Mouse (Mus musculus) kidney, embryonic 16.5 days (tissue): ENCODE data around the gene 1600012H06Rik. TPM values are rescaled to one million over a fixed set of nuclear protein-coding genes. Genes with fewer than 3 reads are reported as not detected.
"Not testable (repeated sequence)": the region's sequence is repeated elsewhere in the genome, so short reads cannot be mapped to it uniquely, and the experiment has no call there.

Source experiments
- ATAC-seq: fragments of 200-750 bp; cut with Nextera tagmentation; 2 replicates; pipeline ENCODE4 v1.8.0; 2017; ENCODE audit warnings: moderate TSS enrichment; ENCODE audit not compliant: low FRiP score, low TSS enrichment
- H3K27ac ChIP-seq: fragments of 300-500 bp; sonication (generic); 2 replicates; pipeline ENCODE4 v1.5.1; 2014; ENCODE audit warnings: low read length
- H3K27me3 ChIP-seq: fragments of 300-500 bp; sonication (generic); 2 replicates; pipeline ENCODE4 v1.6.1; 2014; ENCODE audit warnings: low read length, control low read depth, mixed read lengths; ENCODE audit not compliant: insufficient read depth
- H3K36me3 ChIP-seq: fragments of 300-500 bp; sonication (generic); 2 replicates; pipeline ENCODE4 v1.6.1; 2014; ENCODE audit warnings: low read length, control low read depth, mixed read lengths; ENCODE audit not compliant: insufficient read depth
- H3K4me1 ChIP-seq: fragments of 300-500 bp; sonication (generic); 2 replicates; pipeline ENCODE4 v1.6.1; 2014; ENCODE audit warnings: low read length, control low read depth, mixed read lengths; ENCODE audit not compliant: insufficient read depth
- H3K4me2 ChIP-seq: fragments of 300-500 bp; sonication (generic); replicated peaks from 2 replicates; pipeline ENCODE4 v1.6.1; 2014; ENCODE audit warnings: low read depth, low read length
- H3K4me3 ChIP-seq: fragments of 300-500 bp; sonication (generic); 2 replicates; pipeline ENCODE4 v1.5.1; 2014; ENCODE audit warnings: mild to moderate bottlenecking, low read length
- H3K9ac ChIP-seq: fragments of 300-500 bp; sonication (generic); replicated peaks from 2 replicates; pipeline ENCODE4 v1.6.1; 2014; ENCODE audit warnings: low read length
- H3K9me3 ChIP-seq: fragments of 300-500 bp; sonication (generic); 2 replicates; pipeline ENCODE4 v1.6.1; 2016; ENCODE audit warnings: low read length, control low read depth
- WGBS: fragments of 180-500 bp; shearing (Covaris S2); extraction: QIAGEN DNeasy Blood & Tissue Kit; methylation state at CpG from one replicate; pipeline ENCODE4 v1.1.7; 2014; 5-methylcytosine and 5-hydroxymethylcytosine counted together
- polyA plus RNA-seq: library from polyadenylated mRNA; unstranded; fragments of >200 nt; fragmentation: Nextera tagmentation; extraction: Ambion mirVana; gene quantifications from 2 replicates; pipeline ENCODE4 v1.2.1, GENCODE M21; 2015

1600012H06Rik gene
- polyA plus RNA-seq, 1 experiment from 2014 or later: 36.7 TPM

DNA sequence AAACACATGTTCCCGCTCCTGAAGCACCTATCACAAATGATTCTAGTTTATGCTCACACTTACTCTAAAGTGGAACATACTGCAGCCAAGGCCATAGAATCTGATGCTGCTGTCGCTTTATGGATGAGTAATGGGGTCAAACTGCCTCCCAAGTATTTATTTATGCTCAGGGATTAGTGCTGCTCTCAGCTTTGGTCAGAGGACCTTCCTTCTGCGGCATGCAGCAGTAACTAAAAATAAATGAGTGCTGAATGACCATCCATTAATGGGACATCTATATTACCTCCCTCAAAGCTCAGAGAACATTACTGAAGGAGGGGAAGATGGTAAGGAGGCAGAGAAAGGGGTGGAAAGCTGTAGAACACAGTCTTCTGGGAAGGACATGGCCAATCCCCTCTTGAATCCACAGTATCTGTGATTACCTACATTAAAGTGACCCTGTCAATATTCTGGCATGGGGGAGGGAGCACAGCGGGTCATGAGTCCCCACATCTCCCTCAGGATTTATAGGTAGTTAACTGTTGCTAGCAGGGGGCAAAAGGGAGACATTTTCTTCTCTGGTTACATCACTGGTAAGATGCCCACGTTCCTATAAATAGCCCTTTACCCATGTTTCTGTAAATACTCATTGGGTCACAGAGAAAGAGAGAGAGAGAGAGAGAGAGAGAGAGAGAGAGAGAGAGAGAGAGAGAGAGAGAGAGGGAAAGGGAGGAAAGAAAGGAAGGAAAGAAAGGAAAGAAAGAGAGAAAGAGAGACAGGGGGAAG, 7.0 kb upstream of the 1600012H06Rik start:
- Histone ChIP-seq H3K4me2 (no peak overlapping the region), H3K4me3 (no peak overlapping the region), H3K36me3 (no peaks in the 10 kb centered on the region), H3K9me3 (no peaks in the 10 kb centered on the region), H3K27ac (no peak overlapping the region), H3K27me3 (no peaks in the 10 kb centered on the region), H3K9ac (no peak overlapping the region), H3K4me1 (no peaks in the 10 kb centered on the region)
- ATAC-seq: no peak
- WGBS: 59% methylated on average over 5 of the region's 5 CpGs

DNA sequence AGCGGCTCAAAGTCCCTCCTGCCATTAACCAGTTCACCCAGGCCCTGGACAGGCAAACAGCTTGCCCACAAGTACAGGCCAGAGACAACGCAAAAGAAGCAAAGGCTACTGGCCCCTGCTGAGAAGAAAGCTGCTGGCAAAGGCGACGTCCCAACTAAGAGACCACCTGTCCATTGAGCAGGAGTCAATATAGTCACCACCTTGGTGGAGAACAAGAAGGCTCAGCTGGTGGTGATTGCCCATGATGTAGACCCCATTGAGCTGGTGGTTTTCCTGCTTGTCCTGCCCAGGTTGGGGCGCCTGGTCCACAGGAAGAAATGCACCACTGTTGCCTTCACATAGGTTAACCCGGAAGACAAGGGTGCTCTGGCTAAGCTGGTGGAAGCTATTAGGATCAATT, 803 bp upstream of the 1600012H06Rik start:
- not testable (repeated sequence) for ATAC-seq, H3K27me3 ChIP-seq, H3K9me3 ChIP-seq, H3K27ac ChIP-seq
- peaks cover 13% of the 10 kb centered on the region for H3K4me1 ChIP-seq
- H3K36me3 ChIP-seq: peaks cover 11% of the 10 kb centered on the region; the same call in 1 of the 2 replicates
- peak overlapping the region; percentile 87 for H3K4me3 ChIP-seq
- peak overlapping the region; percentile 85 for H3K9ac ChIP-seq
- 68% methylated on average over 6 of the region's 6 CpGs for WGBS
- H3K4me2 ChIP-seq: peak overlapping the region; percentile 87

DNA sequence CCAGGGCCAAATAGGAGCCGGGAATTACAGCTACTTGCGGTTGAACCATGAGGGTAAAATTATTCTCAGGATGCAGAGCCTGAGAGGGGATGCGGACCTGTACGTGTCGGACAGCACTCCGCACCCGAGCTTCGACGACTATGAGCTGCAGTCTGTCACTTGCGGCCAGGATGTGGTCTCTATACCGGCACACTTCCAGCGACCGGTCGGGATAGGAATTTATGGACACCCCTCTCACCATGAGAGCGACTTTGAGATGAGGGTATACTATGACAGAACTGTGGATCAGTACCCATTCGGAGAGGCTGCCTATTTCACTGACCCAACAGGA, 710 bp downstream of the 1600012H06Rik start:
- Histone ChIP-seq H3K27me3 (no peaks in the 10 kb centered on the region), H3K27ac (peak overlapping the region; percentile 76)
- WGBS: 13% methylated on average over 16 of the region's 16 CpGs

DNA sequence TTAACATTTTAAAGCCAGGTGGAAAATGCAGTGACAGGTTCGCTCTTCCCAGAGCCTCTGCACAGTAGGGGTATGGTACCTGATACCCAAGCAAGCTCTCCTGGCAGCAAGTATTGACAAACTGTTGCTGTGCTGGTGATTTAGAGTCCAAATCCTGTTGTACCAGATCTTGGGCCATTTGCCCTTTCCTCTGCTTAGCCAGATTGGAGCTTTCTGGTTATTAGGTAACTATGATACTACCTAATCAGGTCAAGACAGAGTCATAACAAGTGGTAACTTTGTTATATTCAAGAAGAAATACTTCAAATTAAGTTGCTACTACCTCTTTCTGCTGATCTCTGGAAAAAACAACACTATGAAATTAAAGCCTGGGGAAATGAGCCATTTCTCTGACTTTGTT, 1.6 kb downstream of the 1600012H06Rik start:
- H3K4me1 ChIP-seq: peaks cover 13% of the 10 kb centered on the region
- no peak overlapping the region for H3K9ac ChIP-seq
- no peak overlapping the region for H3K4me2 ChIP-seq
- no peak for ATAC-seq
- H3K9me3 ChIP-seq: no peaks in the 10 kb centered on the region
- peaks cover 11% of the 10 kb centered on the region; the same call in 1 of the 2 replicates for H3K36me3 ChIP-seq
- no peak overlapping the region for H3K4me3 ChIP-seq
- no peaks in the 10 kb centered on the region for H3K27me3 ChIP-seq
- H3K27ac ChIP-seq: no peak overlapping the region
- 92% methylated on average over 1 of the region's 1 CpGs for WGBS

More for the DNA sequence above, 710 bp downstream of the 1600012H06Rik start:
- no peak for ATAC-seq
- Histone ChIP-seq H3K4me1 (peaks cover 13% of the 10 kb centered on the region), H3K9me3 (no peaks in the 10 kb centered on the region), H3K4me2 (peak overlapping the region; percentile 87), H3K9ac (peak overlapping the region; percentile 84), H3K36me3 (peaks cover 11% of the 10 kb centered on the region; the same call in 1 of the 2 replicates), H3K4me3 (peak overlapping the region; percentile 87)

DNA sequence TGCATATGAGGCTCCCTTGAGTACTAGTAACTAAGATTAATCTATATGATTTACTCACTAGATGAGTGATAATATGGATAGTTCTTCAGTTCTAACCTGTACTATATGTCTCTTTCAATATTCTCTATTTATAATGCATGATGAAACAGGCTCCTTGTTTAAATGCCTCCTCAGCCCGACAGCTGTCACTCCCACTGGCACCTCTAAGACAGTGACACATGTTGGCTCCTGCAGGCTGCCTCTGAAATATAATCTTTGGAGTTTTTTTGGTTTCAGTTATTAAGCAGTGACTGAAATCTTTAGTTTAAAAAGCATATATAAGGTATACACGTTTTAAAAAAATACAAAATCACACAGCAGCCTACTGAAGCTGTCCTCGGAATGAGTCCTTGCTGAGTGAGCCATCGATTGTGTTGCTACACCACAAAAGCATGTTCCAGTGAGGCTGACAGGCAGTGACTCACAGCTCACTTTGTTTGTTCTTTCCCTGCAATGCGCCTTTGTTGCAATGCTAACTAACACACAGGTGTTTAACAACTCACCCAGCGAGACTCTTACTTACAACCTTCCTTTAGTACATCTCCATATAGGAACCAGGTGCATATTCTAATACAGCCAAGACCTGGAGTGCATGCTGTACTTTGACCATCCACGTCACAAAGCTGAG, 6.3 kb downstream of the 1600012H06Rik start:
- peaks cover 40% of the 10 kb centered on the region for H3K36me3 ChIP-seq
- 89% methylated on average over 7 of the region's 7 CpGs for WGBS

DNA sequence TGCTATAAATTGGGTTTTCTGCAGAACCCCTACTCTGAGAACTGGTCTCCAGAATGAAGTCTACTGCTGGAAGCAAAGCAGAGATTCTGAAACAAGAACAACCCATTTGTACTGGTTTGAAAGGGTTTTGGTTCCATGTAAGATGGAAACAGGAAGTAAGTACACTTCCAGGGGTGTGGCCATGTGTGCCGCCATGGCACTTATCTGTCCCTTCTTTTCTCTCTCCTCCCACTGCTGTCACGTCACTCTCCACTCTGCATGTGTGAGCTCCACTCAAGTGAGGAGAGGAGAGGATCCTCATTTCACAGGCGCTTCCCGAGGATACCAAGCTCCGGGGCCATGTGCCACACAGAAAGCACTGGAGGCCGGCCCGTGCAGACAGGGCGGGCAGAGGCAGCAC, 10.5 kb downstream of the 1600012H06Rik start:
- Histone ChIP-seq H3K36me3 (peaks cover 30% of the 10 kb centered on the region), H3K4me1 (no peaks in the 10 kb centered on the region), H3K27me3 (no peaks in the 10 kb centered on the region), H3K9ac (no peak overlapping the region), H3K27ac (no peak overlapping the region), H3K4me2 (no peak overlapping the region), H3K9me3 (no peaks in the 10 kb centered on the region), H3K4me3 (no peak overlapping the region)
- ATAC-seq: no peak
- 84% methylated on average over 8 of the region's 8 CpGs for WGBS

More for the DNA sequence above, 6.3 kb downstream of the 1600012H06Rik start:
- H3K9me3 ChIP-seq: no peaks in the 10 kb centered on the region
- ATAC-seq: no peak
- H3K9ac ChIP-seq: no peak overlapping the region
- peaks cover 10% of the 10 kb centered on the region for H3K4me1 ChIP-seq
- H3K4me3 ChIP-seq: no peak overlapping the region
- no peak overlapping the region for H3K4me2 ChIP-seq
- H3K27me3 ChIP-seq: no peaks in the 10 kb centered on the region
- H3K27ac ChIP-seq: no peak overlapping the region

DNA sequence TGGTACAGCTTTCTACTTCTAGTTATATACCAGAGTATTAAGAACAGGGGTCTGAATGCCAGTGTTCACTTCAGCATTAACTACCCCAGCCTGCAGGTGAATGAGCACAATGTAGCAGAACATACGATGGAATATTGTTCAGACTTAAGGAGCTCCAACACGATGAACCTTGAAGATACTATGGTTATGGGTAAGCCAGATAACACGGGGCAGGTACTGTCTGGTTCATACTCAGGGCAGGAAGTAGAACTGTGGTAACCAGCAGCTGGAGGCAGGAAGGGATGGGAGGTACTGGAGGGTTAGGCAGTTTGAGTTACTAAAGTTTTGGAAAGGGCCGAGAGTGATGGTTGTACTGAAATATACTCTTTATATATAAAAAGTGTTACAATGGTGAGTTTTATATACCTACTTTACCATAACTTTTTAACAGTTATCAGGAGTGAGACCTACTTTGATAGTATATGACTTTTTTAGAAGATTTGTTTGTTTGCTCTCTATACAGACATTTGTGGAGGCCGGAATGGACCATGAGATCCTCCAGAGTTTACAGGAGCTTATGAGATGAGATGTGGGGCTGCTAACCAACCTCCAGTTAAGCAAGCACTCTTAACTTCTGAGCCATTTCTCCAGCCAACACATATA, 15.8 kb downstream of the 1600012H06Rik start:
- WGBS: 90% methylated on average over 5 of the region's 5 CpGs
- H3K9ac ChIP-seq: no peak overlapping the region
- peaks cover 9% of the 10 kb centered on the region for H3K36me3 ChIP-seq
- no peak overlapping the region for H3K4me3 ChIP-seq
- no peak for ATAC-seq
- H3K27ac ChIP-seq: no peak overlapping the region
- H3K4me2 ChIP-seq: no peak overlapping the region
- no peaks in the 10 kb centered on the region for H3K27me3 ChIP-seq
- peaks cover 9% of the 10 kb centered on the region for H3K4me1 ChIP-seq
- no peaks in the 10 kb centered on the region for H3K9me3 ChIP-seq

DNA sequence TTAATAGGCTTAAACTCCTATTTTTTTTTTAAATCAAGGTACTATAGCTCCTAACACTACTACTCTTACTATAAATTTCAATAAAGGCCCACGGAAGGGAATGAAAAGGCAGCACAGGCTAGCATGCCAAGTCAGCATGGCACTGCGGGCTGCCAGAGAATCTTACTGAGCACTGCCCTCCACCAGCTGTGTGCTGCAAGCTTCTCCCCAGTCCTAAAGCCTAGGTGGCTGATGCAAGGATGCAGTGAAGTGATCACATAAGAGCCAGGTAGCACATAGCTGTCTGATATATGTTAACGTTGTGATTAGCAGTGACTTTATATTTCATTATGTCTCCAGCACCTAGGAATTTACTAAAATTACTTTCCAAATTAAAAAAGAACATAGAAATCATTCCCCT, 17.0 kb downstream of the 1600012H06Rik start:
- Histone ChIP-seq H3K27ac (no peak overlapping the region), H3K4me3 (peak overlapping the region; percentile 39), H3K4me1 (peaks cover 9% of the 10 kb centered on the region), H3K27me3 (no peaks in the 10 kb centered on the region), H3K9me3 (no peaks in the 10 kb centered on the region), H3K4me2 (peak overlapping the region; percentile 52), H3K36me3 (peaks cover 3% of the 10 kb centered on the region; the same call in 1 of the 2 replicates), H3K9ac (peak overlapping the region; percentile 63)
- WGBS: 19% methylated on average over 3 of the region's 3 CpGs
- no peak for ATAC-seq

DNA sequence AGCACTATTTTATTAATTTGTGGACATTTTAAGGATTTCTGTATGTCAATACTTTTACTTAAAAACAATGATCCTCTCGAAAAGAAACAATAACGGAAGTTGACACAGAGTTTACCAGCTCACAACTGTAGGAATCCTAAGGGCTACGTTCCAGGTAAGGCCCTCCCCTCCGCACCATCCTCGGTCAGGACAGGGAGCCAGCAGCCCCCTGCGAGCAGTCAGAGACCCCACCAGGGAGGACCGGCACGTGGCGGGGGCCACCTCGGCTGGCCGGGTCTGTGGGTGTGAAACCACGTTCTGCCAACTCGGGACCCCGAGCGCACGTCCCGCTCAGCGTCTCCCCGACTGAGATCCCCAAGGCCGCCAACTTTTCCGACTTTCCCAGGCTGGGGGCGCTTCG, 17.5 kb downstream of the 1600012H06Rik start:
- H3K27me3 ChIP-seq: no peaks in the 10 kb centered on the region
- peak overlapping the region; percentile 83 for H3K9ac ChIP-seq
- peaks cover 9% of the 10 kb centered on the region for H3K4me1 ChIP-seq
- peak; percentile 36 for ATAC-seq
- H3K4me3 ChIP-seq: peak overlapping the region; percentile 77
- H3K9me3 ChIP-seq: no peaks in the 10 kb centered on the region
- WGBS: 0% methylated on average over 19 of the region's 23 CpGs
- no peak overlapping the region for H3K27ac ChIP-seq
- H3K36me3 ChIP-seq: peaks cover 3% of the 10 kb centered on the region; the same call in 1 of the 2 replicates
- peak overlapping the region; percentile 92 for H3K4me2 ChIP-seq
